Mouse (Mus musculus): ENCODE data around the gene Sh3bp1.

The Sh3bp1 gene

GRCm38 (mm10) chr15:78900585-78901421 is 1.2 kb downstream of the Sh3bp1 start:
- no peak for TF ChIP-seq GATA4 (IDR thresholded peaks at IDR 0.05; ENCODE audit: insufficient replicate concordance, low read length)

GRCm38 (mm10) chr15:78901422-78901789 is 1.8 kb downstream of the Sh3bp1 start:
- TF ChIP-seq GATA4 (IDR thresholded peaks at IDR 0.05; ENCODE audit: insufficient replicate concordance, low read length) = no peak

GRCm38 (mm10) chr15:78903243-78903642 is 3.7 kb downstream of the Sh3bp1 start:
- no peak for TF ChIP-seq GATA4 (IDR thresholded peaks at IDR 0.05; ENCODE audit: insufficient replicate concordance, low read length)

DNA sequence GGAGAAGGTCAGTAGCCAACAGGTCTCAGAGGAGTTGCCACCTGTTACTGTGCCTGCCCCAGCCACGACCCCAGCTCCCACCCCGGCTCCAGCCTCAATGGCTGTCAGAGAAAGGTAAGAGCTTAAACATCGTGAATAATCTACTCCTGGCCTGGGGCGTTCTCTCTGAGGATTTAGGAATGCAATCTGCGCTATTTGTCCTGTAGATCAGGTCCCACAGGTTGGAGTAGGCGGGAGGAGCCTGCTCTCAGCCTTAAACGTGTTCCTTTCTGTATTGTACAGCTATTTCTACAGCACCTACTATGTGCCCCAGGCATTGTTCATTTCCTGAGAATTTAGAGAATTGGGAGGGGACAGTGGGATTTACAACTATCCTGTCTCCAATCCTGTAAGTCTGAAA is 8.8 kb downstream of the Sh3bp1 start:
- TF ChIP-seq GATA4 (IDR thresholded peaks at IDR 0.05; ENCODE audit: insufficient replicate concordance, low read length) = no peak

DNA sequence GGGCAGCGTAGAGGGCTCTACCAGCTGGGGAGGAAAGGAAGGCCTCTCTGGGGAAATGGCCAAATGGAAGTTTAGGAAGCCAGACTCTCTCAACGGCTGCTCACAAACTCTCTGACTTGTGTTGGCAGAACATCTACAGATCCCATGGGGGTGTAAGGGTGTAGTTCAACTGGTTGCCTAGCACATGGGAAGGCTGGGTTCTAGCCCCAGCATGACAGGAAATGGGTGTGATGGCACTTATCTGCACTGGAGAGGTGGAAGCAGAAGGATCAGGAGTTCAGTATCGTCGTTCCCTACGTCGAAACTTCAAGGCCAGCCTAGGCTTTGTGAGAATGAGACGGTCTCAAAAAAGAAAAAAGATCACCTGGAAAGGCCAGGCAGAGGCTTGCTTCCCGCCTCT is 9.4 kb downstream of the Sh3bp1 start:
- TF ChIP-seq GATA4 (IDR thresholded peaks at IDR 0.05; ENCODE audit: insufficient replicate concordance, low read length) = no peak

DNA sequence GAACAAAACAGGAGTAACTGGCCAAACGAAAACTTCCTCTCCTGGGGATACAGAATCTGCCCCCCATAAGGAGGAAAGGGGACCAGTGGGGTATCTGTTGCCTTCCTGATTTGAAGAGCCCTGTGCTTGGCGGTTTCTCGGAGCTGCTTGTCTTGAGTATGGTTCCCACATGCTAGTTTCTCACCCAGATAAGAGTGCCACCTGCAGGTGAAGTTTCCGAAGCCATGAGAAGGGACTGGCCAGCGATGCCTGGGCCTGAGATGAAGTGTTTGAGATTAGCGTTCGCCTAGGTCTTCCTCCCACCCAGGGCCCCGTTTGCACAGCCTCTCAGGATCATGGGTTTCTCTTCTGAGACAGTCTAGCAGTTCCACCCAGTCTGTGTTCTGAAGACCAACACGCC is 12.5 kb downstream of the Sh3bp1 start:
- no peak for TF ChIP-seq GATA4 (IDR thresholded peaks at IDR 0.05; ENCODE audit: insufficient replicate concordance, low read length)

DNA sequence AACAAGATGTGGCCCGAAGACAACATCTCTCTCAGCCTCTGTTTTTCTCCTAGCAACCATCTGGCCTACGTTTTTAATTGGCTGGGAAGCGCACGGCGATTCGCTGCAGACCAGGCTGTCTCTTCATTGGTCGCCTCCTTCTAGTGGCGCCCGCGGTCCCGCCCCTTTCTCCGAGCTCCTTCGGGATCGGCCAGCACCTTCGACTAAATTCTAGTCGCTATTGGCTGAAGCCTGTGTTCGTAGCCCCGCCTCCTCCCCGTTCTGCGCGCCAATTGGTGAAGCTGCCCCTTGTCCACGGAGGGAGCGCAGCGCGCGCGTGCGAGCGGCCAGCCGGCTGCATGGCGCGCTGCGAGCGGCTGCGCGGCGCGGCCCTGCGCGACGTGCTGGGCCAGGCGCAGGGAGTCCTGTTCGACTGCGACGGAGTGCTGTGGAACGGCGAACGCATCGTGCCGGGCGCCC is 14.1 kb downstream of the Sh3bp1 start, which contains the start of gene Pdxp:
Gene Pdxp, plus strand, starts transcription at position 288 of the 459 bp plus-strand sequence.
- TF ChIP-seq GATA4 (IDR thresholded peaks at IDR 0.05; ENCODE audit: insufficient replicate concordance, low read length) = no peak

GRCm38 (mm10) chr15:78914091-78914822 is 14.7 kb downstream of the Sh3bp1 start:
- no peak for TF ChIP-seq GATA4 (IDR thresholded peaks at IDR 0.05; ENCODE audit: insufficient replicate concordance, low read length)

DNA sequence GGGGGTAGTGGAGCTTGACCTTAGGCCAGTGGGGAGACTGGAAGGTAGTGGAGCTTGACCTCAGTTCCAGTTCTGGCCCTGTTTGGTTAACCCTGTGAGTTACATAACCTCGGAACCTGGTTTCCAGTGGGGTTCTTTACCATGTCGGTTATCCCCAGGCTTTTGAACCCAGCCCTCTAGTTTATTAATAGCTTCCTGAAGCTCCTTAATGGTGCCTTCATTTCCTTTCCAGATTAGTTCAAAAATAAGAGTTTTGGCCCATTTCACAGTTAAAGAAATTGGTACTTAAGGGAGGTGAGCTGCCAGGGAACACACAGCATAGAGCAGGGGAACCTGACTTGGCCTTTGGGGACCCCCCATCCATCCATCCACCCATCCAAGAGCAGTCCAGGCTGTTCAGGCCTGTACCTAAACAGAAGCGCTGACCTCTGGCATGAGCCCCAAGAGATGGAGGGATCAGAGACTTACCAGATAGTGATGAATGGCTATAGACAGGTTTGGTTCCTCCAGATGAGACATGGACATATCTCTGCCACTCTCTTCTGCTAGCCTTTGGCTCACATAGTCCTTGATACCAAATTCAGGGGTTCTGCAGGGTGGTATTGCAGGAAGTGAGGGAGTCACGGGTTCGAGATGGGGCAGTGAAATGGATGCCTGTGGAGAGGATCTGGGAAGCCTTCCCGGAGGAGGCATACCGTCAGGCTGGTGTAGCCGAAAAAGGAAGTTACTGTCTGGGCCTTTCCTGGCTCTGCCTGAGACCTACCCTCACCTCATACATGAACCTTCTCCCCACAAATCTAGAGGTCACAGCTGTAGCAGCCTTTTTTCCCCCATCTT is 15.5 kb downstream of the Sh3bp1 start:
- TF ChIP-seq GATA4 (IDR thresholded peaks at IDR 0.05; ENCODE audit: insufficient replicate concordance, low read length) = no peak

DNA sequence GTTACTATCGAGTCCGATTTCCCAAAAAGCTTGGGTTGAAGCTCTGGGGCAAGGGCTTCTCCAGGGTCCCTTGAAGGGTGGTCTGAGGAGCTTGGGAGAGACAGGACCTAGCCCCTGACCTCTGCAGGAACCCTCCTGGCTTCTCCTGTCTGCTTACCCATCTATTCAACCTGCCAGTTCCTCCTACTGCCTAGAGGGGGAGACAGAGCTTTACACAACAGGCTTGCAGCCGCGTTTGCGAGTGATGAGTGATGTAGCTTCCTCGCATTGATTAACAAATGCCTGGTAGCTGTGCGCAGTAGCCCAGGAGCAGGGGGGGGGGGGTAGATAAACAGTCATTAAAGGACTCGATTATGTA is 16.1 kb downstream of the Sh3bp1 start:
- no peak for TF ChIP-seq GATA4 (IDR thresholded peaks at IDR 0.05; ENCODE audit: insufficient replicate concordance, low read length)

- TF ChIP-seq GATA4 (IDR thresholded peaks at IDR 0.05; ENCODE audit: insufficient replicate concordance, low read length) = no peak
These were observed 16.7 kb downstream of the Sh3bp1 start for GRCm38 (mm10) chr15:78916052-78916826.

DNA sequence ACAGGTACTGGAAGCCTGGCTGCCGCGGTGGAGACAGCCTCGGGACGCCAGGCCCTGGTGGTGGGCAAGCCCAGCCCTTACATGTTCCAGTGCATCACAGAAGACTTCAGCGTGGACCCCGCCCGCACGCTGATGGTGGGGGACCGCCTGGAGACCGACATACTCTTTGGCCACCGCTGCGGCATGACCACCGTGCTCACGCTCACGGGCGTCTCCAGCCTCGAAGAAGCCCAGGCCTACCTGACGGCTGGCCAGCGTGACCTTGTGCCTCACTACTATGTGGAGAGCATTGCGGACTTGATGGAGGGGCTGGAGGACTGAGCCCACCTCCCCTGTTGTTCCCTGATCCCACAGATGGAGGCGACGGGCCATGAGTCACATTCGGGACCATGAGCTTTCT is 18.6 kb downstream of the Sh3bp1 start:
- no peak for TF ChIP-seq GATA4 (IDR thresholded peaks at IDR 0.05; ENCODE audit: insufficient replicate concordance, low read length)

- no peak for TF ChIP-seq GATA4 (IDR thresholded peaks at IDR 0.05; ENCODE audit: insufficient replicate concordance, low read length)
These were observed 20.3 kb downstream of the Sh3bp1 start for GRCm38 (mm10) chr15:78919914-78920313.

GRCm38 (mm10) chr15:78922700-78923099 is 23.1 kb downstream of the Sh3bp1 start:
- TF ChIP-seq GATA4 (IDR thresholded peaks at IDR 0.05; ENCODE audit: insufficient replicate concordance, low read length) = no peak

- no peak for TF ChIP-seq GATA4 (IDR thresholded peaks at IDR 0.05; ENCODE audit: insufficient replicate concordance, low read length)
These were observed 24.0 kb downstream of the Sh3bp1 start for GRCm38 (mm10) chr15:78923585-78923984.
